Mouse (Mus musculus) ZHBTc4 (cell line): ENCODE measurements around the gene Grwd1.
"Not testable (repeated sequence)": the region's sequence is repeated elsewhere in the genome, so short reads cannot be mapped to it uniquely, and the experiment has no call there.

Source experiments
- DNase-seq: peaks from one replicate; pipeline ENCODE4 v3.0.0-alpha.2; 2011; ENCODE audit warnings: low read depth, low spot score

Grwd1 gene

GRCm38 (mm10) chr7:45830427-45831127 is at the start of gene Grwd1:
Grwd1 (minus strand) TSS chr7:45830944.
- peak; percentile 97 for DNase-seq

- DNase-seq, result peak; percentile 58
Measured at GRCm38 (mm10) chr7:45880531-45880930, 49.8 kb upstream of the Grwd1 start.

- DNase-seq, result not testable (repeated sequence)
Measured at GRCm38 (mm10) chr7:45878278-45878677, 47.5 kb upstream of the Grwd1 start, which contains the start of gene Grin2d. Grin2d (minus strand) TSS chr7:45878378.

GRCm38 (mm10) chr7:45876895-45877294 is 46.2 kb upstream of the Grwd1 start:
- no peak for DNase-seq

GRCm38 (mm10) chr7:45873061-45873947 is 42.6 kb upstream of the Grwd1 start:
- peak; percentile 61 for DNase-seq

GRCm38 (mm10) chr7:45872624-45873023 is 41.9 kb upstream of the Grwd1 start, which contains the start of gene Kdelr1:
Kdelr1 (plus strand) TSS chr7:45872772.
- DNase-seq, result peak; percentile 94

GRCm38 (mm10) chr7:45870282-45871058 is 39.7 kb upstream of the Grwd1 start:
- no peak for DNase-seq

- DNase-seq, result no peak
Measured at GRCm38 (mm10) chr7:45869787-45870186, 39.0 kb upstream of the Grwd1 start.

- DNase-seq, result no peak
Measured at GRCm38 (mm10) chr7:45869107-45869670, 38.4 kb upstream of the Grwd1 start.

GRCm38 (mm10) chr7:45867871-45868270 is 37.1 kb upstream of the Grwd1 start:
- DNase-seq, result no peak

- DNase-seq, result peak; percentile 99
Measured at GRCm38 (mm10) chr7:45865925-45866910, 35.5 kb upstream of the Grwd1 start.

GRCm38 (mm10) chr7:45864435-45864834 is 33.7 kb upstream of the Grwd1 start:
- no peak for DNase-seq

- DNase-seq, result no peak
Measured at GRCm38 (mm10) chr7:45862804-45863203, 32.1 kb upstream of the Grwd1 start.

- no peak for DNase-seq
Measured at GRCm38 (mm10) chr7:45859008-45859407, 28.3 kb upstream of the Grwd1 start.

GRCm38 (mm10) chr7:45856950-45857901 is 26.5 kb upstream of the Grwd1 start:
- peak; percentile 88 for DNase-seq

GRCm38 (mm10) chr7:45853089-45853488 is 22.3 kb upstream of the Grwd1 start:
- DNase-seq, result no peak

- DNase-seq, result no peak
Measured at GRCm38 (mm10) chr7:45850661-45851060, 19.9 kb upstream of the Grwd1 start.

GRCm38 (mm10) chr7:45848447-45849027 is 17.8 kb upstream of the Grwd1 start:
- DNase-seq, result no peak
